Mouse (Mus musculus) MEL (cell line): Measurements from ENCODE around the gene Bcan.

ENCODE experiments used
- CTCF ChIP-seq, 3 experiments: IDR thresholded peaks in 2 of 3; conservative IDR thresholded peaks in 1 of 3; 2 replicates each; pipeline ENCODE4 v1.5.1; 2011 to 2012; ENCODE audit warnings: low read length in 3 of 3, low read depth in 2 of 3, mild to moderate bottlenecking in 2 of 3, improper control_type of control experiment in 1 of 3, inconsistent platforms in 1 of 3, mixed read lengths in 1 of 3, moderate library complexity in 1 of 3; ENCODE audit not compliant: control insufficient read depth in 1 of 3, insufficient read depth in 1 of 3, poor library complexity in 1 of 3, severe bottlenecking in 1 of 3
- ELF1 ChIP-seq: IDR thresholded peaks from 2 replicates; pipeline ENCODE4 v1.6.1; 2014; ENCODE audit warnings: low read depth, mild to moderate bottlenecking, inconsistent platforms, low read length, improper control_type of control experiment, moderate library complexity
- HCFC1 ChIP-seq: IDR thresholded peaks from 2 replicates; pipeline ENCODE4 v1.6.1; 2012; ENCODE audit warnings: low read depth, mild to moderate bottlenecking, inconsistent platforms, low read length, improper control_type of control experiment, moderate library complexity
- NELFE ChIP-seq: IDR thresholded peaks from 2 replicates; pipeline ENCODE4 v1.6.1; 2011; ENCODE audit warnings: low read depth, low read length, improper control_type of control experiment
- POLR2A ChIP-seq, 2 experiments: IDR thresholded peaks; 2 replicates each; pipeline ENCODE4 v1.6.1; 2011 to 2012; ENCODE audit warnings: low read length in 2 of 2, mild to moderate bottlenecking in 2 of 2, control low read depth in 1 of 2, improper control_type of control experiment in 1 of 2, low read depth in 1 of 2, moderate library complexity in 1 of 2; ENCODE audit not compliant: control insufficient read depth in 1 of 2, insufficient read depth in 1 of 2, poor library complexity in 1 of 2
- ZNF384 ChIP-seq: IDR thresholded peaks from 2 replicates; pipeline ENCODE4 v1.6.1; 2012; ENCODE audit warnings: low read depth, mild to moderate bottlenecking, inconsistent platforms, low read length, improper control_type of control experiment

- TF ChIP-seq POLR2A (IDR thresholded peaks at IDR 0.05; ENCODE audit: control insufficient read depth in 1 of 2, insufficient read depth in 1 of 2, low read depth in 1 of 2, low read length in 2 of 2, poor library complexity in 1 of 2) (no peak), HCFC1 (no peak), ELF1 (no peak), CTCF (IDR thresholded peaks at IDR 0.05 in 2 of 3, conservative IDR thresholded peaks at IDR 0.05 in 1 of 3; ENCODE audit: control insufficient read depth in 1 of 3, insufficient read depth in 1 of 3, low read depth in 2 of 3, low read length in 3 of 3, poor library complexity in 1 of 3, severe bottlenecking in 1 of 3) (no peak), ZNF384 (no peak), NELFE (no peak)
Observed at GRCm38 (mm10) chr3:88035561-88036293, 35.7 kb upstream of the Bcan start.
